Mouse (Mus musculus): ENCODE measurements around the gene Iqcf1. TPM values are rescaled to one million over a fixed set of nuclear protein-coding genes. Genes with fewer than 3 reads are reported as not detected.

Iqcf1 gene
- polyA plus RNA-seq, 1 experiment from 2014 or later, result not detected

DNA sequence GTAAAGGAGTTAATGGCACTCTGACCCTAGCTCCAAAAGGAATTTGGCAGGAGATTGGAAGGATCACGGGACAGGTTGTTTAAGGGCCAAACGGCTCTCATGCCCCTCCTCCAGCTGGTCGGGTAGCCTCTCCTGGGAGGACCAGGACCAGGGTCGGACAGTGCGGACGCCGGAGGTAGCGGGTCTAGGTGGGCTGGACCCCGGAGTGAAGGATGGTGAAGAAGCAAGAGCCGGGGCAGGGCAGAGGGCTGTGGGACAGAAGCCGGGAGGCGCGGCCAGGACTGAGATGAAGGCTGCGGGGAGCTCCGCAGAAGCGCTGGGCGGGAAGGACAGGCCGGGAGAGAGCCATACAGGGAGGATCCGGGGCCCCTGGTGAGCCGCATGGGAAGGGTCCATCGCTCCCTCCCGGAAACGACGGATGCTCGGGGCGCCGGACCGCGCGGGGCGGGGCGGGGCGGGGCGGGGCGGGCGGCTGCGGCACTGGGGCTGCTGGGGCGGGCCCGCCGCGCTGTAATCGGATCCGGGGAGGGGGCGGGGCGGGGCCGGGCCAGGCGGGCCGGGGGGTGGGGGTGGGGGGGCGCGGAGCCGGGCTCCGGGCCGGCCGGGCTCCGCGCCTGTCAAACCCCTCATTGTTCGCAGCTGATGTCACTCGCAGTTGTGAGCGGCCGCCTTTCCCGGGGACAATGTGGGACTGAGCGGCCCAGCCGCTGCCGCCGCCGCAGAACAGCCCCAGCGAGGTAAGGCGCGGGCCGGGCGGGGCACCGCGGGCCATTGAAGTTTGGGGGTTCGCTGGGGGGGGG lies 46.3 kb upstream of the Iqcf1 start, which contains the start of gene Pcbp4:
Gene Pcbp4 (plus strand): TSS at position 21 of the 800 bp plus-strand sequence.
- Histone ChIP-seq H3K4me2 (replicated peaks; ENCODE audit: low read depth) (peak within 1 kb of the TSS; percentile 91), H3K36me3 (ENCODE audit: control insufficient read depth, insufficient read depth) (no peaks in the 10 kb centered on the region), H3K27me3 (replicated peaks; ENCODE audit: control insufficient read depth, insufficient read depth, low read length) (no peaks in the 10 kb centered on the region), H3K9me3 (ENCODE audit: control insufficient read depth) (no peaks in the 10 kb centered on the region), H3K4me1 (replicated peaks; ENCODE audit: control insufficient read depth, insufficient read depth, low read length) (peaks cover 4% of the 10 kb centered on the region), H3K9ac (ENCODE audit: low read depth, low read length) (peak within 1 kb of the TSS; percentile 53), H3K27ac (ENCODE audit: low read depth, low read length) (no peak within 1 kb of the TSS; the same call in 1 of the 2 replicates), H3K4me3 (ENCODE audit: low read depth, low read length) (peak within 1 kb of the TSS; percentile 51)
- WGBS, result 1% methylated on average over 37 of the region's 74 CpGs
- no peak for TF ChIP-seq CTCF (IDR thresholded peaks at IDR 0.05; ENCODE audit: low read depth)
- ATAC-seq, result peak; percentile 50

DNA sequence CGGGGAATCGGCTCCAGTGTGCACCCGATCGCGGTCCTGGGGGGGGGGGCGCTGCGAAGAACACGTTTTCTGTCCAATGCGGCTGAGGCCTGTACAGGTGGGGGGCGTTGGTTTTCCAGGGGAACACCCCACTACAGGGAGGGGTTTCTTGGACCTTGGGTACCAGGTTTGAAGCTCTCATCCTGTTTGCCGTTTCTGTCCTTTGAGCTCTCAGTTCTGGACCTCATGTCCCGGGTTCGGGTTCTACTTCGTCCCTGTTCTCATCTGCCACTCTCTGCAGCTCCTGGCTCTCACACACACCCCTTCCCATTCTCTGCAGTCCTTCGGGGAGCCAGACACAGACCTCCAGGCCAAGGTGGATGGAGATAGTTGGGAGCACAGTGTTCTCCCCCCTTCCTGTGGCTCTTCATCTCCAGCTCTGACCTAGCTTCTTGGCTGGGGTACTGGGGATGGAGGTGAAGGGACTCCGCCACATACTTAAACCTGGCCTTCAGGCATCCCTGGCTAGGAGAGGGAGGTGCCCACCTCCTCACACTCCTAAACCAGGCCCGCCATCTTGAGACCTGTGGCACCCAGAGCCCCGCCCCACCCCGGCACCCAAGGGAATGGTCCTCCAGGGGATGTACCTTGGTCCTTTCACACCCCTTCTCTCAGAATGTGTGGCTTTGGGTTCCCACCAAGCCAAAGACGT lies 45.6 kb upstream of the Iqcf1 start:
- H3K36me3 ChIP-seq (ENCODE audit: control insufficient read depth, insufficient read depth), result no peaks in the 10 kb centered on the region
- H3K9ac ChIP-seq (ENCODE audit: low read depth, low read length), result peak overlapping the region; percentile 53; the same call in 1 of the 2 replicates
- ATAC-seq, result no peak
- no peaks in the 10 kb centered on the region for H3K9me3 ChIP-seq (ENCODE audit: control insufficient read depth)
- no peak for TF ChIP-seq CTCF (IDR thresholded peaks at IDR 0.05; ENCODE audit: low read depth)
- WGBS, result 8% methylated on average over 19 of the region's 20 CpGs
- H3K27me3 ChIP-seq (replicated peaks; ENCODE audit: control insufficient read depth, insufficient read depth, low read length), result no peaks in the 10 kb centered on the region
- H3K4me3 ChIP-seq (ENCODE audit: low read depth, low read length), result peak overlapping the region; percentile 51
- H3K27ac ChIP-seq (ENCODE audit: low read depth, low read length), result no peak overlapping the region; the same call in 1 of the 2 replicates
- H3K4me1 ChIP-seq (replicated peaks; ENCODE audit: control insufficient read depth, insufficient read depth, low read length), result peaks cover 4% of the 10 kb centered on the region
- H3K4me2 ChIP-seq (replicated peaks; ENCODE audit: low read depth), result peak overlapping the region; percentile 91

DNA sequence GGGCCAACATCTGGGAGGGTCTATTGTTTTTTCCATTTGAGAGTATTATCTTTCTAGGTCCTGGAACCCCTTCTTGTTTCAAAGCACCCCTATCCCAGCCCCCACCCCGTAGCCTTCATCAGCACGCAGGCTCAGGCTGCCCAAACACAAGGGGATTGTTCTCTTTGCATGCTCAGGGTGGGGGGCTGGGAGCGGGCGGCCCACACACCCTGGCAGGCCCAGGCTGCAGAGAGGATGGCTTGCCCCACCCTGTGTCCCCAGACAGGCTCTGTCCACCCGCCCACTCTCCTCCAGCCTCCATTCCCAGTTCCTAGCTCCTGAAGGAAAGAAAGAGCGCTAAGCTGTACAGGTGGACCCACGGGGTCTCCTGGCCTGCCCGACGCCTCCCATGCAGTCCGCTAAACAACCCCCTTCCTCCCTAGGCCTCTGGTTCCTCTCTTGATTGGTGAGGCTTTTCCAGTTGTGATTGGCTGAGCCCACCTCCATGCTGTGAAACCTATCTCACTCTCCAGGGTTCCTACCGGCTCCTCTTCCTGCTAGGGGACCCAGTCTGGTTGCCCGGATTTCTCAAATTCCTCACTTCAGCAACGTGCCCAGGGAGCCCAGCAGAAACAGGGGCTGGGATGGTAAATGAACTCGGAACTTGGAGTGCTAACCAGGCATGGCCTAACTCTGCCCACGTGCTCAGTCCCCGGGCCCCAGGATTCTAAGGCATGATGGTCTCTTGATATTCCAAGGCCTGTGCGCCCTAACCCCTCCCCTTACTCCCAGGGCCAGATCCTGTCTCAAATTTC lies 44.7 kb upstream of the Iqcf1 start:
- Histone ChIP-seq H3K27ac (ENCODE audit: low read depth, low read length) (no peak overlapping the region), H3K4me1 (replicated peaks; ENCODE audit: control insufficient read depth, insufficient read depth, low read length) (peaks cover 4% of the 10 kb centered on the region), H3K9me3 (ENCODE audit: control insufficient read depth) (no peaks in the 10 kb centered on the region), H3K36me3 (ENCODE audit: control insufficient read depth, insufficient read depth) (no peaks in the 10 kb centered on the region), H3K4me3 (ENCODE audit: low read depth, low read length) (peak overlapping the region; percentile 51), H3K9ac (ENCODE audit: low read depth, low read length) (no peak overlapping the region), H3K27me3 (replicated peaks; ENCODE audit: control insufficient read depth, insufficient read depth, low read length) (no peaks in the 10 kb centered on the region), H3K4me2 (replicated peaks; ENCODE audit: low read depth) (peak overlapping the region; percentile 91)
- ATAC-seq, result no peak
- TF ChIP-seq CTCF (IDR thresholded peaks at IDR 0.05; ENCODE audit: low read depth), result no peak
- 38% methylated on average over 17 of the region's 17 CpGs for WGBS

DNA sequence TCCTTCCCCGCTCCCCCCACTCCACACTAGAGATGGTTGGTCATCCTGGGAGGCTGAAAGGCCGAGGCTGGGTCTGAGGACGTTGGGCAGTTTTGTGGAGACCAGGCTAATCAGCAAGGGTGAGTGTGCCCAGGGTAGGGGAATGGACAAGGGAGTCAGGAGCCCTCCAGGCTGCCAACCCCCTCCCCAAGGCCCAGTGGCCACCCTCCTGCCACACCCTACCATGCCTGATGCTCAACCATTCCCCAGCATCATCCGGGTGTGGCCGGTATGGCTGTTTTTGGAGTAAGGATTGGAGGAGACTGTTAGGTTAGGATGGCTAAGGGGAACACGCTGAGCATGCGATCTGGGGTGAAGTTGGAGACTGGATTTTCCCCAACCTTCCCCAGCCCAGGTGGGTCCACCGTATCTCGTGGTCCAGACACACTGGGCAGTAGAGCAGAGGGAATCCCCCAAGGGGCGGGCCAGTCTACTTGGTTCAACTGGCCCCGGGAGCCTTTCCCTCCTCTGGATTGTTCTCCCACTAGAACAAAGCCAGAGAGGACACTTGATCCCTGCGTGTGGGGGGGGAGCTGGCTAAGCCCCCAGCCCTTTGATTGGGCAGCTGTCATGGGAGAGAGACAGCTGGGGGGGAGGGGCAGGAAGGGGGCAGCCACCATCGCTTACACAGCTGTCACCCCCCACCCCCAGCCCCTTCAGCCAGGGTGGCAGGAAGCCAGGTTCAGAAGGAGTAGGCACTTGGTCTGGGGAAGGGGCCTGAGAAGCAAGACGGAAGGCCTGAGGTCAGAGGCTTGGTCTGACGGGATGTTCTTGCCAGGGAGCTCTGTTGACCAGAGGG lies 43.2 kb upstream of the Iqcf1 start:
- no peak overlapping the region for H3K4me3 ChIP-seq (ENCODE audit: low read depth, low read length)
- no peak for TF ChIP-seq CTCF (IDR thresholded peaks at IDR 0.05; ENCODE audit: low read depth)
- H3K36me3 ChIP-seq (ENCODE audit: control insufficient read depth, insufficient read depth), result no peaks in the 10 kb centered on the region; the same call in 1 of the 2 replicates
- no peak overlapping the region; the same call in 1 of the 2 replicates for H3K27ac ChIP-seq (ENCODE audit: low read depth, low read length)
- ATAC-seq, result no peak
- WGBS, result 63% methylated on average over 15 of the region's 15 CpGs
- H3K4me2 ChIP-seq (replicated peaks; ENCODE audit: low read depth), result peak overlapping the region; percentile 13; the same call in 1 of the 2 replicates
- no peaks in the 10 kb centered on the region; the same call in 1 of the 2 replicates for H3K4me1 ChIP-seq (replicated peaks; ENCODE audit: control insufficient read depth, insufficient read depth, low read length)
- H3K9me3 ChIP-seq (ENCODE audit: control insufficient read depth), result no peaks in the 10 kb centered on the region
- no peak overlapping the region for H3K9ac ChIP-seq (ENCODE audit: low read depth, low read length)
- H3K27me3 ChIP-seq (replicated peaks; ENCODE audit: control insufficient read depth, insufficient read depth, low read length), result no peaks in the 10 kb centered on the region

DNA sequence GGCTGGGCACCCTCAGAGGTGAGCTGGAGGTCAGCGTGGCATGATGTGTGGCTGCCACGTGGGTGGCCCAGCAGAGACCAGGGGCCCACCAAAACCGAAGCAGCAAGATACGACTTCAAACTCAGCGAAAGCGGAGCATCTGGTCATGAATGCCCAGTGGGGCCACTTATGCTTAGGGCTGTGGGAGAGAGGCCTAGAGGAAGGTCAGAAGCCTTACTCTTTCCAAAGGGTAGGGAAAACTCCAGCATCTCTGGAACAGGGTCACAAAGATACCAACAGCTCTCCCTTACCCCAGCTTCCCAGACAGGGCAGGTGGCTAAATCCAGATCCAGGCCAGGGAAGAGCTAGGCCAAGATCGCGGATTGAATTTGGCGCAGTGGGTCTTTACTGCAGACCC lies 42.6 kb upstream of the Iqcf1 start:
- ATAC-seq, result no peak
- Histone ChIP-seq H3K27me3 (replicated peaks; ENCODE audit: control insufficient read depth, insufficient read depth, low read length) (no peaks in the 10 kb centered on the region), H3K4me2 (replicated peaks; ENCODE audit: low read depth) (no peak overlapping the region), H3K36me3 (ENCODE audit: control insufficient read depth, insufficient read depth) (no peaks in the 10 kb centered on the region; the same call in 1 of the 2 replicates), H3K4me1 (replicated peaks; ENCODE audit: control insufficient read depth, insufficient read depth, low read length) (no peaks in the 10 kb centered on the region; the same call in 1 of the 2 replicates), H3K4me3 (ENCODE audit: low read depth, low read length) (no peak overlapping the region), H3K9me3 (ENCODE audit: control insufficient read depth) (no peaks in the 10 kb centered on the region), H3K27ac (ENCODE audit: low read depth, low read length) (no peak overlapping the region), H3K9ac (ENCODE audit: low read depth, low read length) (no peak overlapping the region)
- no peak for TF ChIP-seq CTCF (IDR thresholded peaks at IDR 0.05; ENCODE audit: low read depth)
- 71% methylated on average over 9 of the region's 9 CpGs for whole genome bisulfite sequencing

Data from intestine, postnatal 0 days (tissue).